Mouse (Mus musculus) 3134 (cell line): ENCODE data around the gene 1700012B07Rik.
A peak's percentile ranks its signal among the peaks of the same experiment; 100 is the strongest.

ENCODE experiments used
- DNase-seq: peaks from one replicate; pipeline ENCODE4 v3.0.0-alpha.2; 2011; ENCODE audit warnings: low spot score; ENCODE audit not compliant: insufficient read length; ENCODE audit errors: extremely low read depth

The 1700012B07Rik gene

DNA sequence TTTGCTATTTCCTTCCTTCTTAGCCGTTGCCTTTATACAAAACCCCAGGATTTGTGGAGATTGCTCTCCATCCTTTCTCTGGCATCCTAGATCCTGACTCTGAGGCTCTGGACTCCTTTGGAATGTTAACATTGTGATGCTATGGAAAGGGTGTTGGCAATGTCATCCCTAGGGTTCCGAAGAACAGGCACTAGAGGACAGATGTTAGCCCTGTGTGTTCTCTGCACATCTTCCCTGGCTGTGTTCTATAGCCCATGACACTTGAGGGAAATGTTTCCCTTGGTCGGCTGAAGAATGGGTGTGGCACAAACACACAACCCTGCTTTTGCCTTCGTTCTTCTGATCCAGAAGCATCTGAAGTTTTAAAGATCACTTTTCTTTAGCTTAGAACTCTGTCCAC is at the start of gene 1700012B07Rik:
TSS of gene 1700012B07Rik (minus strand) at position 101 of the 400 bp plus-strand sequence.
- no peak for DNase-seq

DNA sequence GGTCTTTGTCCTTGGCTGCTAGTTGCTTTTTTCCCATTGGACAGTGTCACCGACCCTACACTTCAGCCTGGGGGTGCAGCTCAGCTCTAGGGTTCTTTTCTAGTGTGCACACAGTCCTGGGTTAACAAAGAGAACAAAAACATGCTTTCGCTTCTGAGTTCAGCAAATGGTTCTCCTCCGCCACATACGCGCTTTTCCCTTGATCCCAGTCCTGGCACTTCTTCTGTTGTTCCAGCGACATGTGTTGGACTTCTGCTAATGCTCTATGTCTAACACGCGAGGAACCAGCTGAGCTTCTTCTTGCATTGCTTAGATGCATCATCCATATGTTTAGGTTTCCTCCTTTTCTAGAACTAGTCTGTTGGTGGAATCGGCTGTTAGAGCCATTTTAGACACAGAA is 48.9 kb upstream of the 1700012B07Rik start:
- DNase-seq: no peak

DNA sequence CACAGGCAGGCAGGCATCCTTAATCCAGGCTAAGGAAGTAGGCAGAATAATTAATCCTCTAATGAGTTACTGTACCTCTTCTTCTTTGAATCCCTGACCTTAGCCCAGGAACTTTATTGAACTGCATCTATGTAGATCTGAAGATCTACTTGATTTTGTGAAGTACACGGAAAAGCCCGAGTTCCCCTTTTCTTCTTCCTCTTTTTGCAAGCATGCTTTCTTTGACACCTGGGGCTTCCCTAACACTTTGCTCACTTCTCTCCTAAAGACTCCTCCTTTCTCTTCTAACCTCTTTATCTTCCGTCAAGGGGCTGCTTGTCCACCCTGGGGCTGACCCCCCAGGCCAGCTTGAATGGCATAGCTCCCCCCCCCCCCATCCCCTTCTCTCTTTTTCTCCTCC is 48.0 kb upstream of the 1700012B07Rik start:
- no peak for DNase-seq

DNA sequence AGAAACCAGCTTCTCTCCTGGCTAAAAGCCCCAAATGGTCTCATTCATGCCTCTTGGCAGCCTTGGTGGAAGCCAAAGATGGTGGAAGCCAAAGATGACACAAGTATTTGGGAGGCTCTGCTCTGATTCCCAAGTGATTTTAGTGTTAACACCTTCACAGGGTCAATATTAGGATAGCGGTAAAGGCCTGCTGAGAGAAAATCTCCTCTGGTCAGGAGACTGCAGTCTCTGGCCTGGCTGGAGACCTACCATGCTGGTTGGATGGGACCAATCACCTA is 47.6 kb upstream of the 1700012B07Rik start:
- no peak for DNase-seq

DNA sequence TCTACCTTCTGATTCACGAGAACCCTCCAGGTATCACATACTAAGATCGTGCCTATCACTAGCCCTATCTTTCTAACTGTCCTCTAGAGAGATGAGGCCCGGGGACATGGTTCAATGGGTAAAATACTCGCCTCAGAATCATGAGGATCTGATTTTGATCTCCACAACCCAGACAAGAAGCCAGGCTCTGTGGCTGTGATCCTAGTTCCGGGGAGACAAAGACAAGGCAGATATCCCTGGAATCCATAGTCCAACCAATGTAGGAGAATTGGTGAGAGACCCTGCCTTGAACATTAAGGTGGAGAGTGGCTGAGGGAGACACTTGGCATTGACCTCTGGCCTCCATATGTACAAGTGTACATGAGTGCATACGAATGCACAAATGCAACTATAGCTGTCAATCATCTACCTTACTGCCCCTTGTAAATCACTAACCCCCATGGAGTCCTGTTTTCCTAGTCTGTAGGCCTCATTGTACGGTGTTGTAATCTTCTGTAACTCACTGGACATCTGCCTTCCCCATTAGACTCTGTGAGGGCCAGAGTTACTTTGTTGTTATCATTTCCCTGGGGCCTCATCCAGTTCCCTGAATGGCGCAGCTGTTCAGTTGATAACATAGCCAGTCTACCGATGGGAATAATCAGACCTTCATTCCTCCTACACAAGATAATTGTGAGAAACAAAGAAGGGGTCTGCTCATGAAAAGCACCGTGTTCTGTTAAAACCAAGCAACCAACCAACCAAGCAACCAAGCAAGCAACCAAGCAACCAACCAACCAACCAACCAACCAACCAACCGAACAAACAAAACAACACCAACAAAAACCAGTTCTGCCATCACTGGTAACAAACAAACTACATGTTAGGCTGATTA is 47.0 kb upstream of the 1700012B07Rik start:
- no peak for DNase-seq

DNA sequence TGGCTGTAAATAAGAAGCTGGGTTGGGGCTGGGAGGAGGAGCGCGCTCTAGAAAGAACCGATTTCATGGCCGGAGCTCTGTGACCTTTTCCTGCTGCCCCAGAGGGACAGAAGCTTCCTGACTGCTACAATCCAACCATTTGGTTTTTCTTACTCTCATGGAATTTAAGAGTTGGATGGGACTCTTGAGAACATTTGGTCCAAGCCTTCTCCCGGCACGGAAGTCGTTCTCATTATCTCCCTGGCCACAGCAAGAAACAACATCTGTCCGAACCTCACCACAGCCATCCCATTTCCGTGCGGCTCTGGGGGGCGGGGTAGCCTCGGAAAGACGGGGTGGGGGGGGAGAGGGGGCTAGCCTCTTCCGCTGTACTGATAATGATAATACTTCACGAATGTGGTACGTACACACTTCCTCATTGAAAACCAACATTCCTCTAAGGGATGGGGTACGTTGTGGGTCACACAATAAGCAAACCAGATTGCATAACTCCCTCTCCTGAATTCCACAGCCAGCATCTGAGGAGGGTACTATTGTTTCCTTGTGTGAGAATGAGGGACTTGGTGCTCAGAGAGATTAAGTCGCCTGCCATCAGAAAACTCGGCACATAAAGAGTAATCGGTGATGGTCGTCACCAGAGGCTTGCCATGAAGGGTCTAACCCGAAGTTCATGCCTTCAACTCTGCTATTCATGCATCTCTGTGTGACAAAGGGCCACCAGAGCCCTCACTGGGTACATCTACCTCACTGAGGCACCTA is 46.2 kb upstream of the 1700012B07Rik start:
- DNase-seq: no peak

DNA sequence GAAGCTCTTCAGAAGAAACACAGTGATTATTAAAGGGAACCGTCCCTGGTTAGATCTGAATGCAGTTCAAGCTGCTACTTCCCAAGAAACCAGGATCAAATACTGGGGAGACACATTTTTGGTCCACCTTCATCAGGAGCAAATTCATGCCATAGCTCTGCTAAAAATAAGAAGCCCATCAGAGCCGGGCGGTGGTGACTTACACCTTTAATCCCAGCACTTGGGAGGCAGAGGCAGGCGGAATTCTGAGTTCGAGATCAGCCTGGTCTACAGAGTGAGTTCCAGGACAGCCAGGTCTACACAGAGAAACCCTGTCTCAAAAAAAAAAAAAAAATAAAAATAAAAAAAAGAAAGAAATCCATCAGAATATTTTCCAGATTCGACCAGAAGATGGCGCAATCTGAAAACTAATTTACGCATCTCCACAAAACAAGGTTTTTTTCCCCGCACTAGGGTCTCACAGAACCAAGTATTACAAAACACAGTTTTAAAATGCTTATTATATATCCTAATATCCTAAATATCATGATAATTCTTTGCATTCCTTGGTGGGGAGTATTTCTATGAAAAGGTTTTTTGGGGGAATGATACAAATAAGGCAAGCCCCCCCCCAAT is 45.4 kb upstream of the 1700012B07Rik start:
- DNase-seq: no peak

DNA sequence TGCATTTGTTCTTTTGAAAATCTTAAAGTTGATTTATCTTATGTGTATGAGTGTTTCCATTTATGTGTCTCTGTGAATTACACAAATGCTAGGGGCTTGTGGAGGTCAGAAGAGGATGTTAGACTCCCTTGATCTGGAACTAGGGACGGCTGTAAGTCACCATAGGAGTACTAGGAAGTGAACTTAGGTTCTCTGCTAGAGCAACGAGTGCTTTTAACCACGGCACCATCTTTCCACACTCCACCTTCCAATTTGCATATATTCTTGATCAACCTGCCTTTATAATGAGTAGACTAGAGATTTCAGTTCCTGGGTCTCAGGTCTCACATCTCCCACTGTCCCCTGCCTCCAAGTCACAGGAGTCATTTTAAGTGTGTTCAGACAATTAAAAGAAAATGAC is 44.8 kb upstream of the 1700012B07Rik start:
- DNase-seq: no peak

DNA sequence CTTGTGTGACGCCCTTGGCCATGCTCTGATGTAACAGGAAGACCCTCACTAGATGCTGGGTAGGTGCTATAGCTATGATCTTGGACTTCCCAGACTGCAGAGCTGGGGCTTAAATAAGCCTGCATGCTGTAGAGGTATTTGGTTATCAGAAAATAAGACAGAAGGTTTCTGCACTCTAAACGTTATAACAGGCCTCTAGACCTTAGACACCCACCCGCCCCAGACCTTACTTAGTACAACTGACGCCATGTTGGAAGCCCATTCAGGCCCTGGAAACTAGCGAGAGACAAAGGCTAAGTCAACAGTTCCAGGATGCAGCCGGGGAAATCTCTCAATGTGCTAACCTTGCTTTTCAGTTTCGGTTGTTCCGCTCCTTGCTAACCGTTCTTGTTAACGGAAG is 44.2 kb upstream of the 1700012B07Rik start:
- DNase-seq: no peak

DNA sequence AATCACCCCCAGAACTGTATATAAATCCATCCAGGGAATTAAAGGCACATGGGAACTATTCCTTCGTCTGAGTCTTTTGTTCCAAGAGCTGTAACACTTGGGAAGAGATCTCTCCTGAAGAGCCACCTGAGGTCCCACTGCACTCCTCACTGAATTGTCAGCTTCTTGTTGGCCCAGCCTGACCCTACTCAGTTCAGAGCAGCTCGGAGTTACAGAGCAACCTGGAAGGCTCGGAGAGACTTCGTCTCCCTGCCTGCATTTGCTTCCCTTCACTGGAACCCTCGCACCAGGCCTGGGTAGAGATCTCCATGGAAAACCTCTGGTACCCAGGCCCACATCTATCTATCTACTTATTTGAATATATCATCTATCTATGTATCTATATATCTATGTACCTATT is 40.0 kb upstream of the 1700012B07Rik start:
- no peak for DNase-seq

DNA sequence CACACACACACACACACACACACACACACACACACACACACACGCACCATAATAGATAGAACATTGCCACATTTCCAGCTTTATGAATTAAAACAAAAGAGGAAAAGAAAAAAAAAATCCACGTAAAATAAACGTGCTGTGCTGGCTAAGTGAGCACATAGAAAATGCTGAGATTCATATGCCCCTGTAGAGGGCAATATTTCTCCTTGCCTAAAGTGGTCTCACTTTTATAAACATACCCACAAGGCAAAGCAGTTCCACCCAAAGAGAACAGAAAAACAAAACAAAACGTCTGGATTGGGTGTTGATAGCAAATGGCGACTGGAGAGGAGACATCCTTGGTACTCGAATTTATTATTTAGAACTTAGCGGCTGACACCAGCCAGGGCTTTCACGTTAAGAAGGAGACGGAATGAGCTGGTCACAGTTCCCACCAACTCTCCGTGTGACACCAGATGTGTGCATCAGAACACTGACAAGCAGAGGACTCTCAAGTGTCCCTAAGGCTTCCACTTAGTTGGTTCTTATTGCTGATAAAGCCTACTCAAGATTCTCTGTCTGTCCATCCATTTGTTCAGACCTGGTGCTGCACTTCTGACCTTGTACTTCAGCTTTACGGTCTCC is 38.8 kb upstream of the 1700012B07Rik start:
- DNase-seq: no peak

DNA sequence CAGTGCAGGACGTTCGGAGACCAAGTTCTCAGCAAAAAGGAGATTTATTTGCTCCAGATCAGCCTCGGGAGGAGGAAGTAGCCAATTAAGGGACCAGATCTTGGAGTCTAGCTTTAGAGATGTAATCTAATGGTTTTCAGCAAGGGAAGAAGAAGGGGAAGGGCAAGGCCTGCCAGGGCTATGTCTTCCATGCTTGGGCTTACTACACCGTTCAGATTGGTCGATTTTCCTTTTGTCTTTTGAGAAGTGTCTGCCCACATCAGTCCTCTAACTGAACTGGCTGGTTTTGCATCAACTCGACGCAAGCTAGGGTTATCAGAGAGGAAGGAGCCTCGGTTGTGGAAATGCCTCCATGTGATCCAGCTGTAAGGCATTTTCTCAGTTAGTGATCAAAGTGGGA is 37.7 kb upstream of the 1700012B07Rik start:
- no peak for DNase-seq

DNA sequence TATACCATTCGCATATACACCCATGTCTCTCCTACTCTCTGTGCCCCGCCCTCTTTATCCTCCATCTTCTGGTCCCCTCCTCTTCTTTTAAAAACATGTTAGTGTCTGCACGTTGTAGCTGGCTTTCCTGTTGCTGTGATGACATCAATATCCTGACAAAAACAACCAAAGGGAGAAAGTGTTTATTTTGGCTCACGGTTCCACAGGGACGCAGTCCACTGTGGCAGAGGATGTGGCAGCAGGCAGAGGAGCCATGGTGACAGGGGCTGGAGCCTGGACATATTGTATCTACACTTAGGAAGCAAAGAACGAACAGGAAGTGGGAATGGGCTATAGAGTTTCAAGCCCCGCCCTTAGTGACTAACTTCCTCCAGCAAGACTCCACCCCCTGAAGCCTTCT is 36.1 kb upstream of the 1700012B07Rik start:
- DNase-seq: no peak

DNA sequence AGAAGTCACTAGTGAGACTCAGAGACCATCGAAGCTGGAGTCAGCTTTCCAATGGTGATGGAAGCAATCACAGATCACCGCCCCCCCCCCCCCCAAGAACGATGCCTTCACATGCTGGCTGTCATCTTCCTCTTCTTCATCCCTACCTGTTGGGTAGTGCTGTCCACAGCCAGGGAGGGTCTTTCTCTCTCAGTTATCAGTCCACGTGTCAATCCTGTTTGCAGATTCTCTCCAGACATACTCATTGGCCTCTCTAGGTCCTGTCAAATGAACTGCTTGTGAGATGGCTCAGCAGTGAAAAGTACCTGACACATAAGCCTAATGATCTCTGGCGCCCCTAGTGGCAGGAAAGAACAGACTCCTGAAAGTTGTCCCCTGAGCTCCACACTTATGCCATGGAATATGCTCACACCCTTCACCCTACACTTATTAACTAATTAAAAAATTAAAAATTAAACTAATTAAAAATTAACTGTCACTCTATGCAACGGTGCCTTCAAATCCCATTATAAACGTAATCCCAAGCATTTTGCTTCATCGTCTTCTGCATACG is 35.4 kb upstream of the 1700012B07Rik start:
- no peak for DNase-seq

DNA sequence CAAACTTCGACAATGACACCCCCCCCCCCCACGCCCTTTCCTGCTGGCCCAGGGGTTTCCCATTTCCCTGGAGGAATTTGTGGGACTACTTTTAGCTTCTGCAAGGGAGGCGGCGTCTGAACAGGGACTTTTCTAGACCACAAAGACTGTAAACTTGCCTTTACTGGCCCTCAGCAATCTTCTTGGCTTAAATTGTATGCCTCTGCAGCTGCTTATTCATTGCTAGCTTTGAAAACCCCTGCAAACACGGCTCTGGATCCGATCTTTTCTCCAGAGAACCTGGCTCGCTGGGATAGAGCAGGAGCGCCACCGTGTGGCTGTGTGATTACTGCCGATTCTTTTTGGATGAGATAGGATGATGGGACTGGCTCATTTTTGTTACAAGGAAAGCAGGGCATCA is 32.7 kb upstream of the 1700012B07Rik start:
- DNase-seq: peak; percentile 66

DNA sequence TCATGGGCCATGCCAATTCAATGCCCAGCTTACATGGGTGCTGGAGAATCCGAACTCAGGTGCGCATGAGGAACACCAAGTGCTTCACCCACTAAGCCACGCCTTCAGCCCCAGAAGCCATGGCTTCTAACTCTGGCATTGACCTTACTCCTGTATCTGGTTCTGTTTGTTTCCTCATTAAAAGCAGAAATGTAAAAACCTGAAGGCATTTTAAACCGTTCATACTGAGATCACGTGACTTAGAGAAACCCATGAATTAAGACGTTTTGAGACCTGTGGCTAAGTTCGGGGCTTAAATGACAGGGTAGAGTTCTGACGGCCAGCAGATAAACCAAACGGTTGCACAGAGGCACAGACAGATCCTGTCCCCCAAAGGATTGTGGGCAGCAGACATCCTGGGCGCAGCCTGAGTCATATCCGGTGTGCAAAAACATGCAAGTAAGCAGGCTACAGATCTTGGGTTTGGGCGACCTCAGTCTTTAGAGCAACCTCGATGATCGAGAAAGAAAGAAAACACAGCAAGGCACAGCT is 32.2 kb upstream of the 1700012B07Rik start:
- peak; percentile 77 for DNase-seq

DNA sequence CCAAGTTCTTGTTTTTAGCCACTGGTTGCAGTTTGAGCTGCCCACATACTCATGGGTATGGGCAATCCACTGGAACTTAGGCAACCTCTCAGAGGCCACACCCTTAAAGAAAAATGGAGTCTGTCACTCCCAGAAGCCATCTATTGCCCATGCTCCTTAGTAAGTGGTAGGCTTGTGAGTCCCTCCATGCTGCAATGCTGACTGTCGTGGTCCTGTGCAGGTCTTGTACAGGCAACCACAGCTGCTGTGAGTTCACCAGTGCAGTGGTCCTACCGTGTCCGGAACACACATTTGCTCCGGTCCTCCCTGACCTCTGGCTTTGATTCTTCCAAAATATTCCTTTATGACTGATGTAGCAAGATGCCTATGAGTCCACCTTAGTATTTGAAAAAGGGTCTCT is 31.6 kb upstream of the 1700012B07Rik start:
- DNase-seq: no peak

DNA sequence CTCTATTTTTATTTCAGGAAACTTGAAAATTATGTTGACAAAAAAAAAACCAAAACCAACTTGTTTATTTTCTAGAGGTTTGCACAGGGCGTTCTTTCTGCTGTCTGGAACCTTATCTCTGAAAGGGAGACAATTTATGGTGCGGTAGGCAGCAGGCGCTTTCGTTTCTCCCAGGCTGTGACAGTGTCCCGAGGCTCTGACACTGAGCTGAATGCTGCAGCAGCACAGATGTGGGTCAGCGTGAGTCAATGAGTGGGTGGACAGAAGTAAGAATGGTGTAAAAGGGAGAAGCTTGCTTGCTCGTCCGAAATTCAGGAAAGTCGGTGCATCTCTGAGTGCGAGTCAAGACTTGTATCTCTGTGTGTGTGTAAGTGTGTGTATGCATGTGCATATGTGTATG is 29.2 kb upstream of the 1700012B07Rik start:
- DNase-seq: no peak

DNA sequence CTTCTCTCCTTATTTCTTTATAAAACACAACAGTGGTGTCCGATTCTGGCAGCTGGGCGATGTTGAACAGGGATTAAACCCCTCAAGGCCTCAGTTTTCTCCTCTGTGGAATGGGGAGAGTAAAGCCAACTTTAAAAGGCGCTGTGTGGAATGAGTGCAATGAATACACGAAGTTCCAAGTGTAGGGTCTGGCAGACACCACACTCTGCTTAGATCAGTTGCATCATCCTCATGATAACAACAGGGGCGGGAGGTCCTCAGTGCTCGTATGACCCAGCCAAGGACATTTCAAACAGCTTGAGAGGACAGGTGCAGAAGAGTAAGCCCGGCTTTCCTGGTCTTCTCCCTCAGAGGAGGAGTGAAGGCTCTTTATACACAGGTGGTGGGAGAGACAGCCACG is 26.2 kb upstream of the 1700012B07Rik start:
- DNase-seq: no peak

DNA sequence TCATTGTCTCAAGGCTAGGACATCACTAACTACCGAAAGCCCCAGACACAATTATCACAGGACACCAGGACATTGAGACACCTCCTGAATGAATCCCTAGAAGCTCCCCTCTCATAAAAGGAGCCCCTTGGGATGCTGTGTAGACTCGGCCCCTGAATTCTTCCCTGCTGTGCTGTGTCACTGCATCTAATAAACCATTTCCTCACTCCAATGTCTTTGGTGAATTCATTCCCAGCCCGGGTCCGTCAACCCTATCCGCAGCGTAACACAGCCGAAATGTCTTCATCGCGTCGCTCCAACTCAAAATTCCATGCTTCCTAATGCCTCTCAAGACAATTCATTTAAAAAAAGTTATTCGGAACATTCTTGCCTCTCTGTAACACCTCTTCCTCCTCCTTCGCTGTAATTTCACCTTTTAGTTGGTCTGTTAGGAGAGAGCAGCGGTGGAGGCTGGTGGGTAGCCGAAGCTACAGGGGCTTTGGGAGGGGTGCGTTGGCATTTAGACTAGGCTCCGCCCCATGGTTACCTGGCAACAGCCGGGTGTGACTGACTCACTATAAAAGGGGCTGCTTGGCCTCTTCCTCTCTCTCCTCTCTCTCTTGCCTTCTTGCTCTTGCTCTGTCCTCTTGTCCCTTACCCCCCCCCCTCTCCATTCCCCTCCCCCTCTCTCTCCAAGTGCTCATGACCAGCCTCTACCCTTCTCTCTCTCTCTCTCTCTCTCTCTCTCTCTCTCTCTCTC is 25.6 kb upstream of the 1700012B07Rik start:
- DNase-seq: no peak
